Mouse (Mus musculus): ENCODE data around the gene Dvl3. TPM values are rescaled to one million over a fixed set of nuclear protein-coding genes. Genes with fewer than 3 reads are reported as not detected.
"Not testable (repeated sequence)": the region's sequence is repeated elsewhere in the genome, so short reads cannot be mapped to it uniquely, and the experiment has no call there.

The Dvl3 gene
- polyA plus RNA-seq, 1 experiment from 2014 or later: 49.1 TPM

- H3K4me2 ChIP-seq (replicated peaks); H3K9ac ChIP-seq (replicated peaks); H3K9me3 ChIP-seq; H3K27ac ChIP-seq (replicated peaks); H3K4me3 ChIP-seq; H3K36me3 ChIP-seq; H3K4me1 ChIP-seq; ATAC-seq (ENCODE audit: low FRiP score, low read depth); H3K27me3 ChIP-seq: not testable (repeated sequence)
- 85% methylated on average over 7 of the region's 7 CpGs for WGBS
Measured at GRCm38 (mm10) chr16:20483716-20484115, 33.1 kb upstream of the Dvl3 start.

GRCm38 (mm10) chr16:20485061-20485460, 31.7 kb upstream of the Dvl3 start:
- no peaks in the 10 kb centered on the region for H3K27me3 ChIP-seq
- no peak overlapping the region for H3K4me3 ChIP-seq
- H3K9me3 ChIP-seq: no peaks in the 10 kb centered on the region
- no peak overlapping the region for H3K4me2 ChIP-seq (replicated peaks)
- H3K36me3 ChIP-seq: no peaks in the 10 kb centered on the region
- H3K4me1 ChIP-seq: no peaks in the 10 kb centered on the region
- no peak overlapping the region for H3K27ac ChIP-seq (replicated peaks)
- ATAC-seq (ENCODE audit: low FRiP score, low read depth): no peak
- WGBS: 42% methylated on average over 4 of the region's 4 CpGs
- H3K9ac ChIP-seq (replicated peaks): no peak overlapping the region

GRCm38 (mm10) chr16:20486048-20486447, 30.7 kb upstream of the Dvl3 start:
- no peaks in the 10 kb centered on the region for H3K36me3 ChIP-seq
- no peak for ATAC-seq (ENCODE audit: low FRiP score, low read depth)
- no peak overlapping the region for H3K4me2 ChIP-seq (replicated peaks)
- H3K9ac ChIP-seq (replicated peaks): no peak overlapping the region
- no peaks in the 10 kb centered on the region for H3K27me3 ChIP-seq
- H3K27ac ChIP-seq (replicated peaks): no peak overlapping the region
- no peak overlapping the region for H3K4me3 ChIP-seq
- 64% methylated on average over 3 of the region's 3 CpGs for WGBS
- H3K4me1 ChIP-seq: no peaks in the 10 kb centered on the region
- no peaks in the 10 kb centered on the region for H3K9me3 ChIP-seq

- Histone ChIP-seq H3K9me3 (no peaks in the 10 kb centered on the region), H3K4me3 (no peak overlapping the region), H3K9ac (replicated peaks) (no peak overlapping the region), H3K27me3 (no peaks in the 10 kb centered on the region), H3K27ac (replicated peaks) (no peak overlapping the region), H3K36me3 (no peaks in the 10 kb centered on the region), H3K4me1 (no peaks in the 10 kb centered on the region), H3K4me2 (replicated peaks) (no peak overlapping the region)
- no peak for ATAC-seq (ENCODE audit: low FRiP score, low read depth)
- 91% methylated on average over 1 of the region's 1 CpGs for WGBS
Measured at GRCm38 (mm10) chr16:20488151-20488550, 28.6 kb upstream of the Dvl3 start.

GRCm38 (mm10) chr16:20488751-20489150, 28.0 kb upstream of the Dvl3 start:
- ATAC-seq (ENCODE audit: low FRiP score, low read depth); H3K9ac ChIP-seq (replicated peaks); H3K36me3 ChIP-seq; H3K4me2 ChIP-seq (replicated peaks); H3K27me3 ChIP-seq; H3K9me3 ChIP-seq; H3K4me3 ChIP-seq; H3K27ac ChIP-seq (replicated peaks); H3K4me1 ChIP-seq: not testable (repeated sequence)
- 84% methylated on average over 9 of the region's 9 CpGs for WGBS

- H3K27ac ChIP-seq (replicated peaks): no peak overlapping the region
- H3K27me3 ChIP-seq: no peaks in the 10 kb centered on the region
- no peak overlapping the region for H3K4me3 ChIP-seq
- H3K9ac ChIP-seq (replicated peaks): no peak overlapping the region
- H3K9me3 ChIP-seq: no peaks in the 10 kb centered on the region
- ATAC-seq (ENCODE audit: low FRiP score, low read depth): no peak
- H3K36me3 ChIP-seq: no peaks in the 10 kb centered on the region
- no peaks in the 10 kb centered on the region for H3K4me1 ChIP-seq
- 83% methylated on average over 2 of the region's 2 CpGs for whole genome bisulfite sequencing
- no peak overlapping the region for H3K4me2 ChIP-seq (replicated peaks)
Measured at GRCm38 (mm10) chr16:20489233-20489632, 27.5 kb upstream of the Dvl3 start.

- no peak for ATAC-seq (ENCODE audit: low FRiP score, low read depth)
- Histone ChIP-seq H3K4me1 (no peaks in the 10 kb centered on the region), H3K27ac (replicated peaks) (no peak overlapping the region), H3K4me2 (replicated peaks) (no peak overlapping the region), H3K9ac (replicated peaks) (no peak overlapping the region), H3K27me3 (no peaks in the 10 kb centered on the region), H3K4me3 (no peak overlapping the region), H3K9me3 (no peaks in the 10 kb centered on the region), H3K36me3 (no peaks in the 10 kb centered on the region)
- 62% methylated on average over 2 of the region's 2 CpGs for WGBS
Measured at GRCm38 (mm10) chr16:20490581-20490980, 26.2 kb upstream of the Dvl3 start.

GRCm38 (mm10) chr16:20491301-20491700, 25.5 kb upstream of the Dvl3 start:
- H3K4me1 ChIP-seq: no peaks in the 10 kb centered on the region
- ATAC-seq (ENCODE audit: low FRiP score, low read depth): no peak
- H3K9ac ChIP-seq (replicated peaks): no peak overlapping the region
- H3K9me3 ChIP-seq: no peaks in the 10 kb centered on the region
- H3K4me2 ChIP-seq (replicated peaks): no peak overlapping the region
- no peaks in the 10 kb centered on the region for H3K36me3 ChIP-seq
- no peak overlapping the region for H3K27ac ChIP-seq (replicated peaks)
- H3K27me3 ChIP-seq: 0 out of 2 replicates have a peak, but pooled peaks cover 5% of the 10 kb centered on the region
- H3K4me3 ChIP-seq: no peak overlapping the region
- 83% methylated on average over 2 of the region's 2 CpGs for WGBS

- no peak overlapping the region for H3K4me3 ChIP-seq
- 79% methylated on average over 2 of the region's 2 CpGs for WGBS
Measured at GRCm38 (mm10) chr16:20493452-20493851, 23.3 kb upstream of the Dvl3 start.

GRCm38 (mm10) chr16:20496671-20497600, 19.8 kb upstream of the Dvl3 start:
- peaks cover 18% of the 10 kb centered on the region for H3K27me3 ChIP-seq
- H3K4me3 ChIP-seq: peak overlapping the region; percentile 31
- H3K36me3 ChIP-seq: peaks cover 16% of the 10 kb centered on the region
- 0 out of 2 replicates have a peak, but pooled peaks have one; percentile 17 for ATAC-seq (ENCODE audit: low FRiP score, low read depth)
- 19% methylated on average over 25 of the region's 25 CpGs for WGBS
- no peak overlapping the region for H3K27ac ChIP-seq (replicated peaks)
- H3K4me1 ChIP-seq: peaks cover 18% of the 10 kb centered on the region
- peak overlapping the region; percentile 53 for H3K4me2 ChIP-seq (replicated peaks)
- H3K9ac ChIP-seq (replicated peaks): no peak overlapping the region; the same call in 1 of the 2 replicates
- H3K9me3 ChIP-seq: no peaks in the 10 kb centered on the region

More at GRCm38 (mm10) chr16:20493452-20493851, 23.3 kb upstream of the Dvl3 start:
- H3K36me3 ChIP-seq: no peaks in the 10 kb centered on the region
- no peak overlapping the region for H3K9ac ChIP-seq (replicated peaks)
- peaks cover 18% of the 10 kb centered on the region for H3K27me3 ChIP-seq
- H3K9me3 ChIP-seq: no peaks in the 10 kb centered on the region
- no peak overlapping the region for H3K27ac ChIP-seq (replicated peaks)
- H3K4me1 ChIP-seq: peaks cover 9% of the 10 kb centered on the region; the same call in 1 of the 2 replicates
- no peak overlapping the region for H3K4me2 ChIP-seq (replicated peaks)
- no peak for ATAC-seq (ENCODE audit: low FRiP score, low read depth)

GRCm38 (mm10) chr16:20497980-20498676, 18.7 kb upstream of the Dvl3 start:
- Histone ChIP-seq H3K4me3 (peak overlapping the region; percentile 83), H3K9ac (replicated peaks) (peak overlapping the region; percentile 84), H3K9me3 (no peaks in the 10 kb centered on the region), H3K27me3 (peaks cover 18% of the 10 kb centered on the region), H3K27ac (replicated peaks) (no peak overlapping the region), H3K36me3 (peaks cover 28% of the 10 kb centered on the region), H3K4me1 (peaks cover 18% of the 10 kb centered on the region), H3K4me2 (replicated peaks) (peak overlapping the region; percentile 76)
- 15% methylated on average over 16 of the region's 16 CpGs for WGBS
- peak; percentile 14 for ATAC-seq (ENCODE audit: low FRiP score, low read depth)
